Mouse (Mus musculus) frontal cortex, postnatal 10 days (tissue): Measurements from ENCODE around the gene Acp6.
"Not testable (repeated sequence)": the region's sequence is repeated elsewhere in the genome, so short reads cannot be mapped to it uniquely, and the experiment has no call there.

ENCODE experiments used
- DNase-seq, 2 experiments: peaks; one replicate each; pipeline ENCODE4 v3.0.0; 2022; ENCODE audit warnings: low spot score in 2 of 2, mixed read lengths in 1 of 2

Gene Acp6

DNA sequence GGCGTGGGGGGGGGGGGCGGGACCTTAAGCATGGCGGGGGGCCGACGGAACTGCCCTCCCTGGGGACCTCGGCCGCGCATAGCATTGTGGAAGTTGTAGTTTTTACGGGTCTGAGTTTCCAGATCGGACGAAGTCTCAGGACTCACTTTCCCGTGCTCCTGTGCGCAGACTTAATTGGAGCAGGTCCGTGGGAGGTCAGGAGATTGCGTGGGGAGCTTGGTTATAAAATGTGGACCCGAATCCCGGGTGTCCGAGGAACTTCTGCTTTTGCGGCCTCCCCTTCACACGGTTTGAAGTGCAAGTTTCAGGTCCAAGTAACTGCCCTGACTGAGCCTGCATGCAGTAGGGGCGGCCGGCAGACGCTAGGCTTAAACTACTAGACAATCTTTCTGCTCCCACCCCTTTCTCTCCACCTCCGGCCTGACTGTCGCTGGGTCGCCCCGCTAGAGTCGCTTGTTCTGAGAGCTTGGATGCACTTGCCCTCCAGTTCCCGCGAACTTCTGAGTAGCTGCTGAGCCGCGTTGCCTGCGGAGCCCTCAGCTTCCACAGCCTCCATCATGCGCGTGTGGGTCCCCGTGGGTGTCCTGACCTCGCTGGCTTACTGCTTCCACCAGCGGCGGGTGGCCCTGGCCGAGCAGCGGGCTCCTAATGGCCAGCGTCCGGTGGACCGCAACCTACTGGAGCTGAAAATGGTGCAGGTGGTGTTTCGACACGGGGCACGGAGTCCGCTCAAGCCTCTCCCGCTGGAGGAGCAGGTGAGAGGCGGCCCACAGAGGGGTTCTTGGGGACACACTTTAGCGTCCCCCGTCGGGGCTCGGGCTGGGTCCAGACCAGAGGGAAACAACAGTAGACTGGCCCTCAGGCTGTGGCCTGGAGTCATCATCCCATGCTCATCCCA, at the start of gene Acp6:
Gene Acp6 (plus strand): TSS at position 167 of the 898 bp plus-strand sequence.
- peak; percentile 72 to 86 for DNase-seq

DNA sequence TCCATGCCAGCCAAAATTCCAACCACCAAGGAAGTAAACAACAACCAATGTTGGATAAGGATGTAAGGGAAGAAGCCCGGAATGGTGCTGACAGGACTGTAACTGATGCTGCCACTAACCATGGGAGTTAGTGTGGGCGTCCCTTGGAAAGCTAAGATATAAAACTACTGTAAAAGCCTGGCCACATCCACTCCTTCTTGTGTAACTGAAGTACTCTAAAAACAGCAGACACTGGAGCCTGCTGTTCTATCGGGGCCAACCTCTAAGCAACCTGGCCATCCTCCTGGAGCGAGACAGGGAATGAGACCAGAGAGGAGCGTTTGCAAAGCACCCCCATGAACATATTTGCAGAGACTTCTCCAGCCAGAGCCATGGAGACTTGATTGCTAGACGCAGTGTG, 41.1 kb upstream of the Acp6 start:
- DNase-seq = no peak

DNA sequence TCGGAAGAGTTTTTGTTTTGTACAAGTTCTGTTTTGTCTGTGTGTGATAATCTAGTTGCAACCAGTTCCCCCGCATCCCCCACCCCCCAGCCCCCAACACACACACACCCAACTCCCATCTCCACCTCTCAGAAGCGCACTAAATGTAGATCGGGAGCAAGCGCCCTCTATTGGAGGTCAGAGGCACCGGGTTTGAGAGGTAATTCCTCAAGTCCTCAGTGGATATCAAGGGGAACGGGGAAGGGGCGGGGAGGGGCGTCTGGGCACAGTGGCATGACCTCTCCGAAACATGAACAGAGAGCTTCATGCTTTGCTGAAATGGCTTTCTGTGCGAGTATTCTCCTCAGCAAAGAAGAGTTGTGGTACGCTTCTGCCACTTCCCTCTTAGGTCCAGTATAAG, 40.3 kb upstream of the Acp6 start:
- no peak for DNase-seq

DNA sequence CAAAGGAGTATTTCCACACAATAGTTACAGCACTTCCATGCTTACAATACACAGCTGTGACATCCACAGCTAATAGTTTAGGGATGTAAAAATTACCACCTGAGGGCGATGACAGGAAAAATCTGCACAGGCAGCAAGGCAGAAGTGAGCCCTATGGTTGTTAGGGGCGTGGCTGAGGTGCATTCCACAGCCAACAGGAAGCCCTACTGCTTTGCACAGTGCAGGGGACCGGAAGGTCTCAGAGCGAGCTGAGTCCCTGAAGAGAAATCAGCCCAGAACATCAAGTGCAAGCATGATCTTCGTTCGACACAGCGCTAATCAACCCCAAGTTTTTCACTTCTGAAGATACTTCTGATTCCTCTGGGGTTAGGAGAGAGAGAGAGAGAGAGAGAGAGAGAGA, 34.4 kb upstream of the Acp6 start:
- DNase-seq = no peak

DNA sequence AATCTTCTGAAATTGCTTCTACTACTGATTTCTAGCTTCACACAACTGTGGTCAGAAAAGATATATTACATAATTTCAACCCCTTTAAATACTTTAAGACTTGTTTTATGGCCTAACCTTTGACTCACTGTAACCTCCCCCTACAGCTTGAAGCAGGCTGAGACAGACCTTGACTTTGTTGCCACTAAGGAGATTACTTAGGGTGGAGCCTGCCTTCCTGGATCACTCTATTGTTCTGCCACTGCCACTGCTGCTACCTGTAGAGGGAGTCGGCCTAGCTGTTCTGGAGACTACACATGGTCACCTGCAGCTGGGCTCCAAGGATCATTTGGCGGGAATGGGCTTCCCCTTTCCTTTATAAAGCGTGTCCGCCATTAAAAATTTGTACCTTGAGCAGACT, 29.2 kb upstream of the Acp6 start:
- DNase-seq = no peak

- not testable (repeated sequence) for DNase-seq
Observed at GRCm38 (mm10) chr3:97137666-97138065, 20.9 kb upstream of the Acp6 start.

GRCm38 (mm10) chr3:97151092-97151491, 7.5 kb upstream of the Acp6 start:
- no peak for DNase-seq

- DNase-seq = no peak
Observed at GRCm38 (mm10) chr3:97156431-97156830, 2.1 kb upstream of the Acp6 start.

- no peak for DNase-seq
Observed at GRCm38 (mm10) chr3:97157308-97157707, 1.3 kb upstream of the Acp6 start.

GRCm38 (mm10) chr3:97157958-97158599, 498 bp upstream of the Acp6 start:
- peak; percentile 59 to 81 for DNase-seq

- no peak for DNase-seq
Observed at GRCm38 (mm10) chr3:97159509-97159850, 903 bp downstream of the Acp6 start.

DNA sequence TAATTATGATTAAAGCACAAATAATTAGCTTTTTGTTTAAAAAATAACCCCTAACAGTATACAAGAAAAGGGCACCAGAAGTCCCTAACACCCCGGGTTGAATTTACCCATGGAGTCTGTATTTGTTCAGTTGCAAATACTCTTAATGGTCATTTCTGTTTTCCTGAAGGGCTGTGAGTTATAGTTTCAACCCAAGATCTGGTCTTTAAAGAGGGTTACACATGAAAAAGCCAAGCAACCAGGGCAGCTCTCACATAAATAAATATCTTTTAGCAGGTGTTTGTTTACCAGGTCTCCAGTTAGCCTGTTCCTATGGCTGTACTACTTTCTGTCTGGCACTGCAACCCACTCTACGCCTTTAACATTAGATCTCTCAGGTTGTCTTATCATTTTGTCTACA, 1.4 kb downstream of the Acp6 start:
- DNase-seq = no peak

DNA sequence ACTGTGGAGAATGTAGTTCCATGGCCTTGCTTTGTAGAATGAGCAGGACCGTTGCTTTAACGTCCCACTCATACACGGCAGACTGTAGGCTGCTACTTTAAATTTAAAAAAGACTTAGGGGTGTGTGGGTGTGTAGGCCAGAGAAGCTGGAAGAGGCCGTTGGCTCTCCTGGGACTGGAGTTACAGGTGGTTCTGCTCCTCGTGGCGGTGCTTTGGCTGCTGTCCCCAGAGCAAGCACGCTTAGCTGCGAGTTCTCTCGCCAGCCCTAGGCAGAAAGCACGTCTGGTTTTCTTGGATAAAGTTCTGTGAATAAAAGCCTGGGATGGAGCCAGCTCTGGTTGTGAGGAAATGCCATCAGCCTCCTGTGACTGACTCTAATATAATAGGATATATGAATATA, 2.3 kb downstream of the Acp6 start:
- no peak for DNase-seq

- DNase-seq = no peak
Observed at GRCm38 (mm10) chr3:97161773-97162172, 3.2 kb downstream of the Acp6 start.

DNA sequence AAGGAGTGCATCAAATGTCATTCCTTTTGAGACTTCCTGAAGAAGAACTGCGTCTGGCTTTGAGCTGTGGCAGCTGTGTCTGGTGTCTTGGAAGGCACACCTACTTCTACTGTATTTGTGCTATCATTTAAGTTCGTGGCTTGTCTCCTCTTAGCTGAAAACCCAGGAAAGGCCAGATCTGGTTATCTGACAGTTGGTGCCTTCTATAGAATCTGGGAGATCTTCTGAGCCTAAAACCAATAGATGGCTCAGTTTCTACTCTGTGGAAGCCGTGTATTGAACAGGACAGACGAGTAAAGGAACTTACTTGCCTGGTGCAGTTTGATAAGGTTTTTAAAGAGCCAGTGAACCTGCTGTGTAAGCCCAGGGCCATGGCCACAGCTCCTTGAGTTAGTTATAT, 5.9 kb downstream of the Acp6 start:
- DNase-seq = no peak

DNA sequence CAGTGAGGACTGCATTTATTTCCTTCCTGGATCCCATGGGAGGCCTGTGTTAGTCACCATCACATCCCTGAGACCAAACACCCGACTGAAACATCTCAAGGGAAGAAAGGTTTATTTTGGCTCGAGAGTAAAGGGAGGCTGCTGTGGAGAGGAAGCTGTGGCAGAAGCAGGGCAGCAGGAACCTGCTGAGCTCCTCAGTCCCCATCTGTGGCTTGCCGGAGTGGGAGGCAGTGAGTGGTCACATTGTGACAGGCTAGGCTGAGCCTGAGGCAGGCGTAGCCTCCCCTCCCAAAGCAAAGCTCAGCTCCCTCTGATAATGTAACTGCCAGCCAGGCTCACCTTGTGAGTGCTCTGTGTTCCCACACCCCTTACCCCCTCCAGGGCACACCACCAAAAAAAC, 8.5 kb downstream of the Acp6 start:
- peak in 1 of 2 experiments; percentile 5 for DNase-seq

DNA sequence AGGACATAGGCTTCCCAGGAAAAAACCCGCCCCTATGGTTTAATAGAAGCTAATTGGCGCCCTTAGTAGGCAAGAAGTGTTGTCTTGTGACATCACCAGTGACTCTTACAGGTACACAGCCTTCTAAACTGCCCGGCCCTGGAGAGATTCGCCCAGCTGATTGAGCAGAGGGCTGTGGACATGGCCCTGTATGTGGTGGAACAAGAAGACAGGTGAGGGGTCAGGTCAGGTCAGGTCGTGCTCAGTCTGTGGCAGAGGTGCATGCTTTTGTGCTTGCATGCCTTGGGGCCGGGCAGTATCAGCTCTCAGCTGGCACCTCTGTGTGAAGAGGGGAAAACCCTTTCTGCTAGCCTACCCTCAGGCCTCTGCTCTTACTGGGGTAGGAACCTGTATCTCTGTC, 13.0 kb downstream of the Acp6 start:
- DNase-seq = no peak

DNA sequence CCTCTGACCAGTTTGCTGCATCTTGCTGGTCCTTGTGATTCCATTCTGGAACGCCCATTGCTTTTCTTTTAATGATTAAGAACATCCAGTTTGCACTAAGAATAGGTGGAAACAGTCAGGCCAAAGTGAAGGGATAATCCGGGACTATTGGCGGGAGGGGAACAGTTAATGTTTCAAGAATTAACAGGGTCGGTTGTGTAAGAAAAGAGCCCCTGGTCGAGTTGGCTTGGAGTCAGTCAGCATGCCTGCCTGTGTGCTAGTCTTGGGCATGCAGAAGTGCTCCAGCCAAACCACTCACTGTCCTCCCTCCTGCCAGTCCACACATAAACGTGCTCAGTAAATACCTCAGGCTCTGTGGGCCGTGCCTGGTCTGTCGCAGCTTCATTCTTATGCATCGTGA, 13.7 kb downstream of the Acp6 start:
- no peak for DNase-seq

- DNase-seq = no peak
Observed at GRCm38 (mm10) chr3:97172632-97173031, 14.1 kb downstream of the Acp6 start.

DNA sequence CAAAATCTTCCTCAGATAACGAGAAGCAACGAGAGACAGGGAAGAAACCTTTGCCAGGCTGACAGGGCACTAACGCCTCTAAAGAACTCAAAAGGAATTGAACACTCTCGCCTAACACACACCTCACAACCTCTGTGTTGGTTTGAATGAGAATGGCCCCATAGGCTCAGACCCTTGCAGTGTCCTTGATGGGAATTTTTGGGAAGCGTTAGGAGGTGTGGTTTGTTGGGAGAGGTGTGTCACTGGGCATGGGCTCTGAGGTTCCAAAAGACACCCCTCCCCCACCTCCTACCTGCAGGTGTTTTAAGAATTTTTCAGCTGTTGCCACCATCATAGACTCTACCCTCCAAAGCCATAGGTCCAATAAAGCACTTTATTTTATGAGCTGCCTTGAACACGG, 20.3 kb downstream of the Acp6 start:
- DNase-seq = no peak

- no peak for DNase-seq
Observed at GRCm38 (mm10) chr3:97180527-97180926, 21.9 kb downstream of the Acp6 start.

GRCm38 (mm10) chr3:97183810-97184209, 25.2 kb downstream of the Acp6 start:
- DNase-seq = no peak

GRCm38 (mm10) chr3:97185098-97185860, 26.7 kb downstream of the Acp6 start:
- peak in 1 of 2 experiments; percentile 70 for DNase-seq
